ENCODE assay signal across 15 mouse cellular contexts in genomic region chr19:28454331-28454730, GRCm38 (mm10).
"Had no signal": no experiment of that assay in that cellular context is flagged by ENCODE, and none has a peak within 500 bp of the region (broad histone marks: within the 10 kb centered on the region; RNA-seq: fewer than 3 reads in every experiment).

No protein-coding gene starts in this region.

- H3K9me3 ChIP-seq: kidney, embryonic 15.5 days; limb, embryonic 12.5 days; liver, embryonic 13.5 days; lung, embryonic 15.5 days; midbrain, embryonic 12.5 days; neural tube, embryonic 15.5 days had no signal

- ATAC-seq: liver, postnatal 0 days had no signal

- H3K27me3 ChIP-seq: kidney, embryonic 15.5 days; limb, embryonic 12.5 days; liver, embryonic 13.5 days; lung, embryonic 15.5 days; midbrain, embryonic 12.5 days; neural tube, embryonic 15.5 days had no signal

- H3K36me3 ChIP-seq: kidney, embryonic 15.5 days; limb, embryonic 12.5 days; liver, embryonic 13.5 days; lung, embryonic 15.5 days; midbrain, embryonic 12.5 days; neural tube, embryonic 15.5 days had no signal

- H3K9ac ChIP-seq: kidney, embryonic 15.5 days; limb, embryonic 12.5 days; liver, embryonic 13.5 days; liver, postnatal 0 days; lung, embryonic 15.5 days; midbrain, embryonic 12.5 days; neural tube, embryonic 15.5 days had no signal

- DNase-seq: kidney, adult 2 months; kidney, postnatal 14 days; layer of hippocampus, adult 9-11 months; liver; liver, embryonic 13.5 days; liver, postnatal 0 days; right cerebral cortex, adult 18-20 months; thymus, adult 18-20 months; thymus, postnatal 14 days had no signal

- H3K4me3 ChIP-seq: kidney, embryonic 15.5 days; limb, embryonic 12.5 days; liver, embryonic 13.5 days; lung, embryonic 15.5 days; midbrain, embryonic 12.5 days; myocyte; neural tube, embryonic 15.5 days had no signal

- H3K27ac ChIP-seq: kidney, embryonic 15.5 days; limb, embryonic 12.5 days; liver, embryonic 13.5 days; lung, embryonic 15.5 days; midbrain, embryonic 12.5 days; neural tube, embryonic 15.5 days had no signal

- H3K4me1 ChIP-seq: liver, embryonic 13.5 days; lung, embryonic 15.5 days had no signal

- H3K4me2 ChIP-seq: kidney, embryonic 15.5 days; limb, embryonic 12.5 days; liver, embryonic 13.5 days; lung, embryonic 15.5 days; midbrain, embryonic 12.5 days; neural tube, embryonic 15.5 days had no signal
